Mouse (Mus musculus) hindbrain, embryonic 16.5 days (tissue): Measurements from ENCODE around the gene Olfr1495. TPM values are rescaled to one million over a fixed set of nuclear protein-coding genes. Genes with fewer than 3 reads are reported as not detected.

ENCODE experiments used
- ATAC-seq: fragments of 200-750 bp; cut with Nextera tagmentation; 2 replicates; pipeline ENCODE4 v1.8.0; 2017; ENCODE audit warnings: moderate TSS enrichment, moderate library complexity
- H3K27ac ChIP-seq: fragments of 300-500 bp; sonication (generic); 2 replicates; pipeline ENCODE4 v1.5.1; 2014; ENCODE audit warnings: low read depth, mild to moderate bottlenecking, control low read depth, low read length, moderate library complexity
- H3K27me3 ChIP-seq: fragments of 300-500 bp; sonication (generic); replicated peaks from 2 replicates; pipeline ENCODE4 v1.6.1; 2014; ENCODE audit warnings: low read length; ENCODE audit not compliant: control insufficient read depth, insufficient read depth
- H3K36me3 ChIP-seq: fragments of 300-500 bp; sonication (generic); 2 replicates; pipeline ENCODE4 v1.6.1; 2014; ENCODE audit warnings: mild to moderate bottlenecking, low read length, moderate library complexity, mixed read lengths; ENCODE audit not compliant: control insufficient read depth, insufficient read depth
- H3K4me1 ChIP-seq: fragments of 300-500 bp; sonication (generic); 2 replicates; pipeline ENCODE4 v1.6.1; 2014; ENCODE audit warnings: low read depth, low read length; ENCODE audit not compliant: control insufficient read depth, insufficient read depth
- H3K4me2 ChIP-seq: fragments of 300-500 bp; sonication (generic); 2 replicates; pipeline ENCODE4 v1.6.1; 2014; ENCODE audit warnings: mild to moderate bottlenecking, low read length, control low read depth, moderate library complexity
- H3K4me3 ChIP-seq: fragments of 300-500 bp; sonication (generic); 2 replicates; pipeline ENCODE4 v1.5.1; 2014; ENCODE audit warnings: mild to moderate bottlenecking, low read length, control low read depth, moderate library complexity
- H3K9ac ChIP-seq: fragments of 300-500 bp; sonication (generic); 2 replicates; pipeline ENCODE4 v1.6.1; 2014; ENCODE audit warnings: low read depth, mild to moderate bottlenecking, control low read depth, low read length, moderate library complexity
- H3K9me3 ChIP-seq: fragments of 300-500 bp; sonication (generic); 2 replicates; pipeline ENCODE4 v1.6.1; 2014; ENCODE audit warnings: mild to moderate bottlenecking, low read length, moderate library complexity; ENCODE audit not compliant: control insufficient read depth
- WGBS: fragments of 180-500 bp; shearing (Covaris S2); extraction: QIAGEN DNeasy Blood & Tissue Kit; methylation state at CpG from one replicate; pipeline ENCODE4 v1.1.7; 2014; 5-methylcytosine and 5-hydroxymethylcytosine counted together
- polyA plus RNA-seq: library from polyadenylated mRNA; unstranded; fragments of >200 nt; fragmentation: Nextera tagmentation; extraction: Ambion mirVana; gene quantifications from 2 replicates; pipeline ENCODE4 v1.2.1, GENCODE M21; 2015

Olfr1495 gene
- polyA plus RNA-seq, 1 experiment from 2014 or later = not detected

GRCm38 (mm10) chr19:13818827-13819226, 54.4 kb downstream of the Olfr1495 start:
- ATAC-seq = peak; percentile 56; the same call in 1 of the 2 replicates
- H3K9ac ChIP-seq = no peak overlapping the region
- no peaks in the 10 kb centered on the region for H3K4me1 ChIP-seq
- H3K27me3 ChIP-seq = no peaks in the 10 kb centered on the region
- H3K36me3 ChIP-seq = no peaks in the 10 kb centered on the region
- 35% methylated on average over 5 of the region's 5 CpGs for WGBS
- H3K4me2 ChIP-seq = no peak overlapping the region
- H3K9me3 ChIP-seq = no peaks in the 10 kb centered on the region
- H3K4me3 ChIP-seq = no peak overlapping the region
- no peak overlapping the region for H3K27ac ChIP-seq

- H3K9ac ChIP-seq = no peak within 1 kb of the TSS
- no peak within 1 kb of the TSS for H3K4me2 ChIP-seq
- no peak within 1 kb of the TSS for H3K4me3 ChIP-seq
- no peaks in the 10 kb centered on the region for H3K36me3 ChIP-seq
- no peaks in the 10 kb centered on the region for H3K4me1 ChIP-seq
- H3K27me3 ChIP-seq = no peaks in the 10 kb centered on the region
- H3K9me3 ChIP-seq = no peaks in the 10 kb centered on the region
- no peak for ATAC-seq
- no peak within 1 kb of the TSS for H3K27ac ChIP-seq
Observed at GRCm38 (mm10) chr19:13819347-13819746, 54.9 kb downstream of the Olfr1495 start, which contains the start of gene Olfr1499. Olfr1499 (minus strand) TSS chr19:13819447.

Other genes starting within 250 kb of the Olfr1495 start
- not detected in 2 replicates for gene Olfr1480, start 236.7 kb upstream of the Olfr1495 start, polyA plus RNA-seq
- not detected in 2 replicates for gene Olfr1484, start 181.1 kb upstream of the Olfr1495 start, polyA plus RNA-seq
- not detected in 2 replicates for gene Olfr1487, start 147.2 kb upstream of the Olfr1495 start, polyA plus RNA-seq
- gene Olfr1489, start 133.0 kb upstream of the Olfr1495 start, polyA plus RNA-seq = not detected in 2 replicates
- gene Olfr1490, start 113.5 kb upstream of the Olfr1495 start, polyA plus RNA-seq = not detected in 2 replicates
- gene Olfr1491, start 67.3 kb upstream of the Olfr1495 start, polyA plus RNA-seq = not detected in 2 replicates
- gene Olfr1493-ps1, start 41.3 kb upstream of the Olfr1495 start, polyA plus RNA-seq = not detected in 2 replicates
- not detected in 2 replicates for gene Olfr1494, start 24.9 kb upstream of the Olfr1495 start, polyA plus RNA-seq
- not detected in 2 replicates for gene Olfr1496, start 13.3 kb downstream of the Olfr1495 start, polyA plus RNA-seq
- not detected in 2 replicates for gene Olfr1497, start 33.6 kb downstream of the Olfr1495 start, polyA plus RNA-seq
- gene Olfr1499, start 54.8 kb downstream of the Olfr1495 start, polyA plus RNA-seq = not detected in 2 replicates
- gene Olfr1500, start 65.9 kb downstream of the Olfr1495 start, polyA plus RNA-seq = not detected in 2 replicates
- not detected in 2 replicates for gene Olfr1501, start 86.1 kb downstream of the Olfr1495 start, polyA plus RNA-seq
- gene Olfr1502, start 97.2 kb downstream of the Olfr1495 start, polyA plus RNA-seq = not detected in 2 replicates
- gene Olfr1504, start 133.3 kb downstream of the Olfr1495 start, polyA plus RNA-seq = not detected in 2 replicates
- not detected in 2 replicates for gene Olfr1505, start 148.9 kb downstream of the Olfr1495 start, polyA plus RNA-seq